Mouse (Mus musculus): ENCODE measurements around the gene Atxn1.

Gene Atxn1

DNA sequence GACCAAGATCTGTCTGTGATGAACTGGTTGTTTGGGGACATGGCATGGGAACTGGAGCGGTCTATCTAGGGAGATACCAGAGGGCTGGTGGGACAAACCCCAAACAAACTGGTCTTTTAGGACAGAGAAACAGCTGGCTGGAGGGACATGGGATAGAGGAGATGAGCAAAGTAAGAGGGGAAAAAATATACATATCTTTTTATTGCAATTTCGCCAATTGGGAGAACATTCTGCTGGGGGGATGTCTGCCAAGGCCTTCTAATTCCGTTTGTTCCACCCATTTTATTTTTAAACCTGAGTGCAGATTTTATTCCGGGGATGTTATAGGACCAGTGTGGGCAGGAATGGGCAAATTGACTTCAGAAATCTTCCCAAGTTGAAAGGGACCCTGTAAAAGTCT is 305.0 kb downstream of the Atxn1 start:
- no peak for DNase-seq

GRCm38 (mm10) chr13:45658343-45658742 is 306.5 kb downstream of the Atxn1 start:
- no peak for DNase-seq

DNA sequence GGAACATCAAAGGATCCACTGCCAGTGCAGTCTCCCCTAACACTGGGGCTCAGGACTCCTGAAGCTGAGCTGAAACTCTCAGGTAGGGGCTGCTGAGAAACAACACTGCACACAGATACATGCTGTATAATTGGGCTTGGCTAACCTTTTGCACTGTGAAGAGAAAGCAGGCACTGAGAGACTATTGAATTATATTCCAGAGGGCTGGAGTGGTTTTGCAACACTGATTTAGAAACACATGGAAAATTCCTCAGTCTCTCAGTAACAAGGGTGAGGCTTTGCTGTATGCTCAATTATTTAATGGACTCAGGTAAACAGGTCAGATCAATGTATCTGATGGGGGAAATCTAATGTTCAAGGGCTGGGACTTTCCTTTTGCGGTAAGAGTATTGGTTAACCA is 307.6 kb downstream of the Atxn1 start:
- DNase-seq = no peak

- no peak for DNase-seq
These were observed 313.1 kb downstream of the Atxn1 start for GRCm38 (mm10) chr13:45651652-45652241.

DNA sequence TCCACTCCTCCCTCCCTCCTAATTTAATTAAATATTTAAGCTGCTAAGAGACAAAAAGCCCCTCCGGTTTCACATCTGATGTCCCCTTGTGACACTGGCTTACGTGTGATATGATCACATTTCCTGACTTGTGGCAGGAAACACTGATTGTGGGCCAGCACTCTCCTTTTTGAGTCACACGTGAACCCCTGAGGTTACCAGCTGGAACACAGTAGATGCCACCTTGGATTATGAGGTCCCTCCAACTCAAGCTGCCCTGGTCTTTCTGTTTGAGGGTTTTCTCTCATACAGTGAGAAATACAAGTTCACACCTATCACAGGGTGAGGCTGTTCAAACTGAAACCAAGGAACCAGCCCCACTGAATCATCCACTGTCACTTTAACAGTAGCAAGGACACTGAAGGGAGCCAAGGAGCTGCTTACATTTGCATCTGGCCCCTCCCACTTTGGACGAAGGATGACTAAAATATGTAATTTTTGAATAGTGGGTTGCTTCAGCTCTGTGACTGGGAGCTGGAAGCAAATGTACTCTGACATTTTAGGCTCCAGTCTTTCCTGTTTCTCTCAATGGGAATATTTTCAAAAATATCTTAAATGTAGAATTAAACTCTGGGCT is 315.5 kb downstream of the Atxn1 start:
- no peak for DNase-seq

DNA sequence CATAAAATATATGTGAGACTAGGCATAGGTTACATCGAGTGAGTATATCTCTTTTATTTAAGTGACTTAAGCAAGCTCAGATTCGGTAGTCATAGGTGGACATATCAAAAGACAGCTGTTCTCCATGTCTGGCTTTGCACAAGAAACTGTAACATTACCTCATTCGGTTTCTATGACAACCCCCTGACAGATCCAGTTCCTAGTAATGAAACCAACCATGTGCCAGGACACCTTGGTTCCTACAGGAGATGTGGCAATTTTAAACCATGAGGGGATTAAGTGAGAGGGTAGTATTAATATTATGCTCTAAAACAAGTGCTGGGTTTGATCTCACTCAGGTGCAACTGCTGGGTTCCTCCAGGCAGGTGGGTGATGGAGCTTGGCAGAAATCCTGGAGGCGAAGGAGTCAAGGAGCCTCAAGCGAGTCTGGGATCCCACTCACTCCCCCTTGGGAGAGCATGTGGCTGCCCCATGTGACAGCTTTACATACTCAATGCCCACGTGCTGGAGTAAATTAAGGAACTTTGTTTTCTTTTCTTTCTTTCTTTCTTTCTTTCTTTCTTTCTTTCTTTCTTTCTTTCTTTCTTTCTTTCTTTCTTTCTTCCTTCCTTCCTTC is 320.9 kb downstream of the Atxn1 start:
- DNase-seq = no peak

DNA sequence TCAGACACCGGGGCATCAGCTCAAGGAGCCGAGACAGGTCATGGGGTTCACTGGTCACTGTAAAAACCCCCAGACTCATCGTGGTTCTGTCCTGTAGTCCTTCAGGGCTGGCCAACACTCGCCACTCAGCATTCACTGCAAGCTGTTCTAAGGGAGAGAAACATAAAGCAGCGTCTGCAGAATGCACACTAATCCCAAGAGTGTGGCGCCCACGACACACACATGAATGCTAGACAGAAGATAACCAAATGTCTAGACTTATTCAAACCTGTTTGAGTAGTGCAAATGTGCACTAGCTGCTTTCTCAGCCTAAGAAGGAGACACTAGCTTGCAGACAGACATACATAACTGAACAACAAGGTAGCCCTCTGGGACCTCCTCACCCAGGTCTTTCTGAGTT is 321.9 kb downstream of the Atxn1 start:
- DNase-seq = no peak

- DNase-seq = no peak
These were observed 324.4 kb downstream of the Atxn1 start for GRCm38 (mm10) chr13:45640431-45640830.

DNA sequence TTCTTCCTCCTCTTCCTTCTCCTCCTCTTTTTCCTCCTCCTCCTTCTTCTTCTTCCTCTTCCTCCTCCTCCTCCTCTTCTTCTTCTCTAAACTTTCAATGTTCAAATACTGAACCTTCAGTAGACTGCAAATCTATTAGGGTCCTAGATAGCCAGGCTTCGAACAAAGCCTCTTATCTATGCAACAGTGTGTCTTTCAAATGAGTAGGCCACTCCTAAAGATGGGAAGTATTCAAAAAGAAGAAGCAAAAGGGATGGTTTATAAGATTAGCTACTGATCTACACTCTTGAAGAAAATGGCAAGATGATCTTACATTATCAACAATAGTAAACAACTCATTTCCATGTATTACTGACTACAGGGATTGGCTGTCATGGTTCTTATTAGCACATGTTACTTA is 326.5 kb downstream of the Atxn1 start:
- DNase-seq = no peak

GRCm38 (mm10) chr13:45637324-45637723 is 327.5 kb downstream of the Atxn1 start:
- DNase-seq = peak; percentile 12 to 21

GRCm38 (mm10) chr13:45636435-45636834 is 328.4 kb downstream of the Atxn1 start:
- DNase-seq = peak; percentile 20 to 31

DNA sequence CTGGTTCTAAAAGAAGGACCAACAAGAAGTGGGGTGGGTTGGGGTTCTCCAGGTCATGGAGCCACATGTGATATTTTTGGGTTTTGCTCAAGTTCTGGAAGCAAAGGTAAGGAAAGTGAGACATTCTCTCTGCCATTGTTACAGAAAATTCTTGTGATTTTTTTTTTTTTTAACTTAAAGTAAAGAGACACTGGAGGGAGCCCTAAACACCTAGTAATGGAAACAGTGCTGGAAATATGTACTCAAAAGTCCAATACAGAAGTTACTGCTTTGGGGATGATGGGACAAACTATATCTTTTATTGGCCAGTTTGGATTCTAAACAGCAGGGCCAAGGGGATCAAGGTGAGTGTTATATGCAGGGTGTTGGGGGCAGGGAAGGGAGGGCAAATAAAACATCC is 330.9 kb downstream of the Atxn1 start:
- no peak for DNase-seq

DNA sequence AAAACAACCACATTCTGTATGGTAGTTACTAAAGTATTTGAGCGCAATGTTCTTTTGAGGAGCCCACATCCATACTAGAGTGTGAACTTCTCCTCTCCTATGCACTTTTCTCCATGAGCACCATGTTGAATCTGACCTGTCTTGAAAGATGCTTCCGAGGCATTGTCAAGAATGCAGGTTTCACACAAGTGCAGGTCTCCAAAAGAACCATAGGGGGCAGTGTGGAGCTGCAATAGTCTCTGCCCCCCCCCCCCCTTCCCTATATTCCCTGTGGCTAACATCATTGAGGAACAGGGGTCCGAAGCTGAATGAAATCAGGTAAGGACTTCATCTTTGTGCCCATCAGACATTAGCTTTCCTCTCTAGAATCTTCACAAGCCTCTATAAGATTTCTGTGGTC is 332.7 kb downstream of the Atxn1 start:
- peak; percentile 12 to 21 for DNase-seq

DNA sequence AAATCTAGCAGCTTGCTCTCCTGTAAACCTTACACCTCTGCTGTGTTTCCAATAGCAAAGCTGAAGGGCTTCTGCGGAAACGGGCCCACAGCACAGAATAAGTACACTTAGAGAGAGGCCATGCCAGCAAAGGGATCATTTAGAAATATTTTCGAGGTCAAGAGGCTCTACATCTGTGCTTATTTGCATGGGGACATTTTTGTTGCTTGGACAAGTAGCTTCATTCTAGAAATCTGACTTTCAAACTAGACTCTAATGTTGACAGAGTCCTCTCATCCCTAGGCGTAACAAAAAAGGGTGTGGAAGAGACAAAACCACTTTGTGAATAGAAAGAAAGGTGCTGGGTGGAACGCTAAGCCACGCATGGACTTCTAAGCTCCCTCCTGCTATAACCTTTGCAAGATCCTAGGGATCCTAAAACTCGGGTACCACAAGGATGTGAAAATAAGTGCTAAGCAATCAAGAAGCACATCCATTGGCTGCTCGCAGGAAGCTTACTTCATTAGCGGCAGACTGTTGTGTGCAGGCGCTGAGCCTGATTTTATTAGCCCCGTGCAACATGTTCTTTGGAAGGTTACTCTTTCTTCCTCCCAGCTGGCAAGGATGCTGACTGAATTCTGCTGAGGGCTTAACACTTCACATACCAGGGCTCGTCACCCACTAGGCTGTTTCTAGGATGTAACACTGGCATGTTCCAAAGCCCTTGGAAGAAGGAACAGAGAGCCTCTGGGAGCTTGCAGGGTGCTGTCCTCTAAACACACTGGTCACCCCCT is 334.1 kb downstream of the Atxn1 start:
- DNase-seq = no peak

GRCm38 (mm10) chr13:45629750-45630149 is 335.1 kb downstream of the Atxn1 start:
- DNase-seq = no peak

DNA sequence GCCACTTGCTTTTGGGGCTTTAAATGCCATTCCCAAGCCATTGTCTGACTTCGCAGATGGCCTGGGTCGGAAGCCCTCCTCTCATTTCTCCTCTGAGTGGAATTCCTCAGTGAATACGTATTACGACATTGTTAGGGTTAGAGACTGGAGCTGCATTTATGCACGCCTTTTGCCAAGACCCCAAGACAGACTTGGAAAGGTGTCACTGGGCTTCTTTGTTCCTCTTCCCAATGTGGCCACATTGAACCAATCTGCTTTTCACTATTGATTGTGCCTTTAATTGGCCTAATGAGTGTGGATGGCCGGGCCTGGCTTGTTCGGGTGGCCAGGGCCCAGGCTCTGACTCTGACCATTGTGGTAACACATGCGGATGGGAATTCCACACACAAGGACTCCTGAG is 336.5 kb downstream of the Atxn1 start:
- DNase-seq = no peak

GRCm38 (mm10) chr13:45627206-45627751 is 337.5 kb downstream of the Atxn1 start:
- no peak for DNase-seq

DNA sequence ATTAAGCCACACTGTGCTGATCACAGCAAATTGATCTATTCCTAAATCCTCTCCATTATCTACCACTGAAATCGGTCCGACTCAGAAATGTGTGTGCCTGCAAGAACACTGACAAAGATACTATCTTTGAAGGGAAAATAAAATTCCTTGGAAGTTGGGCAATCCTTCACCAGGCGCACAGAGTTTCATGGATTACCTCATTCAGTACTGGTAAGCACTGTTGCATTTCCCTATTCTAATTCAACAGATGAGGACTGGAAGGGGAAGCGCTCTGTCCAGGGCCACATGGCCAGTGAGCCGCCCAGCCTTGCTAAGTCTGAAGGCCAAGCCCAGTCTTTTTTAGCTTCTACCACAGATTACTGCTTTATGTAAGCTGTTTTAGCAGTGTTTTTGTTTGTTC is 339.1 kb downstream of the Atxn1 start:
- no peak for DNase-seq

- DNase-seq = no peak
These were observed 341.0 kb downstream of the Atxn1 start for GRCm38 (mm10) chr13:45623846-45624245.

- DNase-seq = peak; percentile 21 to 32
These were observed 341.8 kb downstream of the Atxn1 start for GRCm38 (mm10) chr13:45622871-45623546.

- no peak for DNase-seq
These were observed 344.1 kb downstream of the Atxn1 start for GRCm38 (mm10) chr13:45620687-45621086.

GRCm38 (mm10) chr13:45620281-45620680 is 344.5 kb downstream of the Atxn1 start:
- no peak for DNase-seq

DNA sequence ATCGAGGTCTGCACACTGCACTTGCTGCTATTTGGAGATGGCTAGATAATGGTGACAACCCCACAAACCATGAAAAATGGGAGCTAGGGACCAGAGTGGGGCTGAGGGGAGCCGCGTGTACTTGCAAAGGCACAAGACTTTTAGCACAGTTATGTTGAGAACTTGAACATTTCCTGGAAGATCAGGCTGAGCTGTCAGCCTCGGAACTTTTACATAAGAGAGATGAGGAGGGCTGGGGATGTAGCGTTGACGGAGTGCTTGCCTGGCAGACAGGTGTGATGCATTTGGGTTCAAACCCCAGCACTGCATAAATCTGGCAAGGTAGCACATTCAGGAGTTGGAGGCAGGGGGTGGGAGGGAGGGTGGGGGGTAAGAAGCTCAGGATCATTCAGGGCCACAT is 346.8 kb downstream of the Atxn1 start:
- no peak for DNase-seq

All from cerebellum, adult 18-20 months (tissue).